Mouse (Mus musculus) lung, adult 2 months (tissue): Measurements from ENCODE around the gene Gpr108.

Experiments used
- CTCF ChIP-seq: fragments of 200-500 bp; IDR thresholded peaks from 2 replicates; pipeline ENCODE4 v1.5.1; 2011; ENCODE audit warnings: mild to moderate bottlenecking, low read length, control low read depth; ENCODE audit not compliant: insufficient read depth
- POLR2A ChIP-seq: fragments of 200-500 bp; IDR thresholded peaks from 2 replicates; pipeline ENCODE4 v1.6.1; 2011; ENCODE audit warnings: low read depth, mild to moderate bottlenecking, control low read depth, low read length, borderline replicate concordance; ENCODE audit errors: extremely low read depth

GRCm38 (mm10) chr17:57292968-57293367 lies 44.7 kb upstream of the Gpr108 start:
- TF ChIP-seq POLR2A (no peak), CTCF (no peak)
